Mouse (Mus musculus) kidney, adult 2 months (tissue): ENCODE data around the gene Polr2a.

ENCODE experiments used
- CTCF ChIP-seq: fragments of 200-500 bp; conservative IDR thresholded peaks from 2 replicates; pipeline ENCODE4 v1.5.1; 2011; ENCODE audit warnings: low read depth, mild to moderate bottlenecking, control low read depth, low read length, moderate library complexity, mixed read lengths; ENCODE audit not compliant: insufficient read depth, insufficient read length
- POLR2A ChIP-seq: fragments of 200-500 bp; IDR thresholded peaks from one replicate; pipeline ENCODE4 v1.6.1; 2011; ENCODE audit warnings: low read depth, low read length, control low read depth

- no peak for TF ChIP-seq POLR2A
- TF ChIP-seq CTCF, result no peak
These were observed 43.0 kb upstream of the Polr2a start, which contains the start of gene Fgf11 for GRCm38 (mm10) chr11:69801379-69801977.
